Mouse (Mus musculus): Measurements from ENCODE around the gene Insc.
"Not testable (repeated sequence)": the region's sequence is repeated elsewhere in the genome, so short reads cannot be mapped to it uniquely, and the experiment has no call there.

Gene Insc

GRCm38 (mm10) chr7:114743022-114743780, at the start of gene Insc:
Insc (plus strand) TSS chr7:114743694.
- DNase-seq (ENCODE audit: low spot score in 2 of 2): no peak

GRCm38 (mm10) chr7:114700871-114701270, 42.6 kb upstream of the Insc start:
- DNase-seq (ENCODE audit: low spot score in 2 of 2): no peak

- DNase-seq (ENCODE audit: low spot score in 2 of 2): peak in 1 of 2 experiments; percentile 5
These were observed 36.8 kb upstream of the Insc start for GRCm38 (mm10) chr7:114706716-114707115.

- DNase-seq (ENCODE audit: low spot score in 2 of 2): no peak
These were observed 36.1 kb upstream of the Insc start for GRCm38 (mm10) chr7:114707398-114707797.

GRCm38 (mm10) chr7:114710419-114710818, 33.1 kb upstream of the Insc start:
- DNase-seq (ENCODE audit: low spot score in 2 of 2): no peak

- DNase-seq (ENCODE audit: low spot score in 2 of 2): no peak
These were observed 31.0 kb upstream of the Insc start for GRCm38 (mm10) chr7:114712523-114712922.

GRCm38 (mm10) chr7:114718300-114718699, 25.2 kb upstream of the Insc start, which contains the start of gene Calcb:
Calcb (plus strand) TSS chr7:114718643.
- DNase-seq (ENCODE audit: low spot score in 2 of 2): no peak

- DNase-seq (ENCODE audit: low spot score in 2 of 2): peak in 1 of 2 experiments; percentile 18
These were observed 23.9 kb upstream of the Insc start for GRCm38 (mm10) chr7:114719381-114720131.

- DNase-seq (ENCODE audit: low spot score in 2 of 2): not testable (repeated sequence)
These were observed 13.8 kb upstream of the Insc start for GRCm38 (mm10) chr7:114729696-114730095.

GRCm38 (mm10) chr7:114731175-114731574, 12.3 kb upstream of the Insc start:
- DNase-seq (ENCODE audit: low spot score in 2 of 2): no peak

- not testable (repeated sequence) for DNase-seq (ENCODE audit: low spot score in 2 of 2)
These were observed 11.8 kb upstream of the Insc start for GRCm38 (mm10) chr7:114731700-114732099.

- DNase-seq (ENCODE audit: low spot score in 2 of 2): no peak
These were observed 7.2 kb upstream of the Insc start for GRCm38 (mm10) chr7:114736256-114736655.

- DNase-seq (ENCODE audit: low spot score in 2 of 2): no peak
These were observed 5.3 kb upstream of the Insc start for GRCm38 (mm10) chr7:114738166-114738565.

- no peak for DNase-seq (ENCODE audit: low spot score in 2 of 2)
These were observed 2.9 kb upstream of the Insc start for GRCm38 (mm10) chr7:114740360-114741165.

GRCm38 (mm10) chr7:114744639-114745245, 1.2 kb downstream of the Insc start:
- DNase-seq (ENCODE audit: low spot score in 2 of 2): no peak

- no peak for DNase-seq (ENCODE audit: low spot score in 2 of 2)
These were observed 2.2 kb downstream of the Insc start for GRCm38 (mm10) chr7:114745481-114746271.

GRCm38 (mm10) chr7:114747596-114747995, 4.1 kb downstream of the Insc start:
- no peak for DNase-seq (ENCODE audit: low spot score in 2 of 2)

- DNase-seq (ENCODE audit: low spot score in 2 of 2): no peak
These were observed 4.7 kb downstream of the Insc start for GRCm38 (mm10) chr7:114748239-114748638.

GRCm38 (mm10) chr7:114753471-114753870, 10.0 kb downstream of the Insc start:
- DNase-seq (ENCODE audit: low spot score in 2 of 2): no peak

- no peak for DNase-seq (ENCODE audit: low spot score in 2 of 2)
These were observed 10.7 kb downstream of the Insc start for GRCm38 (mm10) chr7:114754196-114754595.

GRCm38 (mm10) chr7:114754626-114755025, 11.1 kb downstream of the Insc start:
- no peak for DNase-seq (ENCODE audit: low spot score in 2 of 2)

All from frontal cortex, postnatal 36 days (tissue).